Mouse (Mus musculus): ENCODE data around the gene Skint9. TPM values are rescaled to one million over a fixed set of nuclear protein-coding genes. Genes with fewer than 3 reads are reported as not detected.
"Not testable (repeated sequence)": the region's sequence is repeated elsewhere in the genome, so short reads cannot be mapped to it uniquely, and the experiment has no call there.

Skint9 gene
- not detected for total RNA-seq (2021)

- intact Hi-C loops (cut with DNase I) = no loop called here
- no peak for DNase-seq
Measured at GRCm38 (mm10) chr4:112433885-112434284, at the start of gene Skint9. Gene Skint9, minus strand, starts transcription at chr4:112433985.

GRCm38 (mm10) chr4:112432685-112433084, 1.1 kb downstream of the Skint9 start:
- intact Hi-C loops (cut with DNase I) = no loop called here
- DNase-seq = no peak

GRCm38 (mm10) chr4:112432223-112432622, 1.6 kb downstream of the Skint9 start:
- intact Hi-C loops (cut with DNase I) = no loop called here

GRCm38 (mm10) chr4:112349111-112349510, 84.7 kb downstream of the Skint9 start:
- intact Hi-C loops (cut with DNase I); DNase-seq: not testable (repeated sequence)

More at GRCm38 (mm10) chr4:112432223-112432622, 1.6 kb downstream of the Skint9 start:
- DNase-seq = no peak

Other genes starting within 250 kb of the Skint9 start
- gene Skint3, start 201.7 kb downstream of the Skint9 start, total RNA-seq (2021) = not detected
- not detected for gene Skint2, start 123.2 kb upstream of the Skint9 start, total RNA-seq (2021)

Data from heart, postnatal 36 days (tissue).